Mouse (Mus musculus): ENCODE data around the gene Pfdn6. TPM values are rescaled to one million over a fixed set of nuclear protein-coding genes. Genes with fewer than 3 reads are reported as not detected.
A peak's percentile ranks its signal among the peaks of the same experiment; 100 is the strongest.

Pfdn6 gene
- polyA plus RNA-seq, 1 experiment from 2014 or later, result 190 TPM

DNA sequence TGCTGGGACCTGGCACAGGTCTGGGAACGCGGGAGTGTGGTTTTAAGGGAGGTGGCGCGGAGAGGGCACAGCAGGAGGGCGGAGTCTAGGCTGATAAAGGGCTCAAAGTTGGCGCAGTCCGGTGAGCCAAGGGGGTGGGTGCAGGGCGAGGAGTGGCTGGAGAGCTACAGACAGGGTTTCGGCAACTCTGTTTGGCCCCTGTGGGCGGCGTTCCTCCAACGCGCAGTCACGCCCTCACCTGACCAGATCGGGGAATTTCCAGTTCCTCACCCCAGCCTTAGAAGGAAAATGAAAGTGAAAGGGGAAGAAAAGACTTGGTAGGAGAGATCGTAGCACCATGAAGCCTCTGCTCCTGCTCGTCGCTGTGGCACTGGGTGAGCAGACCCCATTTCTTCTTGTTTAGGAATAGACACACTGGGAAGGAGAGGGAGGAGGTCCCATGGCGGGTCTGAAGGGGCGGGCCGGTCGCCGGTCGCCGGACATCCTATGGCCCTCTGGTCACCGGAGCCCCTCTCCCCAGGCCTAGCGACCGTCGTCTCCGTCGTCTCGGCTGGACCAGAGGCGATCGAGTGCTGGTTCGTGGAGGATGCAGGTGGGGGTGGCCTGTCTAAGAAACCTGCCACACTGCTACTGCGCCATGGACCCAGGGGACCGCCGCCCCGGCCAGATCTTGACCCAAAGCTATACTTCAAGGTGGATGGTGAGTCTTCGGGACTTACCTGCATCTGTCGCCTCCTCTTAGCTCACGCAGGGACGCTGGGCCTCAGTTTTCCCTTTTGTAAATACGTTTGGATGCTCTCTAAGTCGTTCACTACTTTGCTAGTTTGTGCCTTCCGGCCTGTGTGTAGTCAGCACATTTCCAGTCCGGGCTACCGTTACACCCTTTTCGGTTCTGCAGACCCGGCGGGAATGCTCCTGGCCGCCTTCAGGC, 20.5 kb downstream of the Pfdn6 start:
- ATAC-seq (ENCODE audit: insufficient number of reproducible peaks, insufficient read depth, low FRiP score, low TSS enrichment, low read depth), result no peak
- H3K4me3 ChIP-seq, result peak overlapping the region; percentile 68
- H3K36me3 ChIP-seq, result peaks cover 19% of the 10 kb centered on the region
- peak overlapping the region; percentile 69 for H3K27ac ChIP-seq
- H3K4me1 ChIP-seq, result peaks cover 48% of the 10 kb centered on the region
- H3K27me3 ChIP-seq, result no peaks in the 10 kb centered on the region
- peak overlapping the region; percentile 99 for H3K4me2 ChIP-seq
- H3K9me3 ChIP-seq, result no peaks in the 10 kb centered on the region
- WGBS, result under 1% methylated on average over 52 of the region's 52 CpGs
- peak overlapping the region; percentile 78 for H3K9ac ChIP-seq

GRCm38 (mm10) chr17:33918293-33919203, 21.6 kb downstream of the Pfdn6 start:
- Histone ChIP-seq H3K9ac (no peak overlapping the region), H3K27me3 (no peaks in the 10 kb centered on the region), H3K4me2 (peak overlapping the region; percentile 99), H3K4me3 (peak overlapping the region; percentile 68), H3K4me1 (peaks cover 48% of the 10 kb centered on the region), H3K9me3 (no peaks in the 10 kb centered on the region), H3K27ac (no peak overlapping the region), H3K36me3 (peaks cover 30% of the 10 kb centered on the region)
- 61% methylated on average over 37 of the region's 37 CpGs for WGBS
- ATAC-seq (ENCODE audit: insufficient number of reproducible peaks, insufficient read depth, low FRiP score, low TSS enrichment, low read depth), result no peak

DNA sequence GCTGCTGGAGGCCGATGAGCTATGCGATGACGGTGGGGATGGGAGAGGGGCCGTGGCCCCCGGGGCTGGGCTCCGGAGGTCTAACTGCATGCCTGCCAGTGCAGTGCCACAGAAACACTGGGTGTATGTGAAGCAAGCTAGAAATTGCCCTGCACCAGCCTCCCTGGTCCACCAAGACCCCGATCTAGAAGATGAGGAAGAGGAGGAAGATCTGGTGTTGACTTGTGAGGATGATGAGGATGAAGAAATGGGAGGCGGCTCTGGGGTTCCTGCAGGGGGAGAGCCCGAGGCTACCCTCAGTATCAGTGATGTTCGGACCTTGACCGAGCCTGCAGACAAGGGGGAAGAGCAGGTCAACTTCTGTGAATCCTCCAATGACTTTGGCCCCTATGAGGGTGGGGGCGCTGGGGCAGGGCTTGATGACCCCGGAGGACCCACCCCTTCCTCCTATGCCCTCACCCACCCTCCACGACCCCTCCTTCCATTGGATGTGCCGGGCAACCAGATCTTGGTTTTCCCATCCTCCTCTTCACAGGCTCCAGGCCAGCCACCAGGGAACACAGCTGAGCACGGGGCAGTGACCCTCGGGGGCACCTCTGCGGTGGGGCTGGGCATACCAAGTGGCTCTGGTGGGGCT, 22.4 kb downstream of the Pfdn6 start:
- H3K4me1 ChIP-seq, result peaks cover 48% of the 10 kb centered on the region
- no peaks in the 10 kb centered on the region for H3K9me3 ChIP-seq
- peak overlapping the region; percentile 99; the same call in 1 of the 2 replicates for H3K4me2 ChIP-seq
- 85% methylated on average over 18 of the region's 18 CpGs for WGBS
- H3K4me3 ChIP-seq, result peak overlapping the region; percentile 9; the same call in 1 of the 2 replicates
- ATAC-seq (ENCODE audit: insufficient number of reproducible peaks, insufficient read depth, low FRiP score, low TSS enrichment, low read depth), result no peak
- peaks cover 37% of the 10 kb centered on the region for H3K36me3 ChIP-seq
- H3K27me3 ChIP-seq, result no peaks in the 10 kb centered on the region
- H3K9ac ChIP-seq, result no peak overlapping the region
- H3K27ac ChIP-seq, result no peak overlapping the region

GRCm38 (mm10) chr17:33916847-33917655, 23.1 kb downstream of the Pfdn6 start:
- no peaks in the 10 kb centered on the region for H3K27me3 ChIP-seq
- H3K36me3 ChIP-seq, result peaks cover 43% of the 10 kb centered on the region
- no peaks in the 10 kb centered on the region for H3K9me3 ChIP-seq
- H3K9ac ChIP-seq, result peak overlapping the region; percentile 64
- peak overlapping the region; percentile 66 for H3K4me2 ChIP-seq
- ATAC-seq (ENCODE audit: insufficient number of reproducible peaks, insufficient read depth, low FRiP score, low TSS enrichment, low read depth), result no peak
- WGBS, result 77% methylated on average over 31 of the region's 31 CpGs
- H3K27ac ChIP-seq, result peak overlapping the region; percentile 81; the same call in 1 of the 2 replicates
- peak overlapping the region; percentile 53 for H3K4me3 ChIP-seq
- peaks cover 52% of the 10 kb centered on the region for H3K4me1 ChIP-seq

DNA sequence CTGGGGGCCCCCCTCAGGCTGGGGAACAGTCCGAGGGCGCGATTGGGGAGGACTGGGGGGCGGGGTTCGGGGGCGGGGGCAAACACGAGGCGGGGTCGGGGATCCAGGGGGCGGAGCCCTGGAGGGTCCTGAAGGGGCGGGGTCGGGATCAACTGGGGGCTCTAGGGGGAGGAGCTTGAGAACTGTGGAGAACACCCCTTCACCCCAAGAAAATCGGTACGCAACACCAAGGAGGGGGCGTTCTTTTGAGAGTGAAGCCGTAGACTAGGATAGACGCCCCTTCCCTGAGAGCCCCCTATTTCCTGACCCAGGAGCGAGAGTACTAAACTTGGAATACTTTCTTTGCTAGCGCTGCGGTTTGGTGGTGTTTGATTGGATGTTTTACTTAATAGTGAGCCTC, 23.8 kb downstream of the Pfdn6 start:
- ATAC-seq (ENCODE audit: insufficient number of reproducible peaks, insufficient read depth, low FRiP score, low TSS enrichment, low read depth), result 0 out of 2 replicates have a peak, but pooled peaks have one; percentile 6
- H3K4me1 ChIP-seq, result peaks cover 57% of the 10 kb centered on the region
- WGBS, result under 1% methylated on average over 18 of the region's 20 CpGs

DNA sequence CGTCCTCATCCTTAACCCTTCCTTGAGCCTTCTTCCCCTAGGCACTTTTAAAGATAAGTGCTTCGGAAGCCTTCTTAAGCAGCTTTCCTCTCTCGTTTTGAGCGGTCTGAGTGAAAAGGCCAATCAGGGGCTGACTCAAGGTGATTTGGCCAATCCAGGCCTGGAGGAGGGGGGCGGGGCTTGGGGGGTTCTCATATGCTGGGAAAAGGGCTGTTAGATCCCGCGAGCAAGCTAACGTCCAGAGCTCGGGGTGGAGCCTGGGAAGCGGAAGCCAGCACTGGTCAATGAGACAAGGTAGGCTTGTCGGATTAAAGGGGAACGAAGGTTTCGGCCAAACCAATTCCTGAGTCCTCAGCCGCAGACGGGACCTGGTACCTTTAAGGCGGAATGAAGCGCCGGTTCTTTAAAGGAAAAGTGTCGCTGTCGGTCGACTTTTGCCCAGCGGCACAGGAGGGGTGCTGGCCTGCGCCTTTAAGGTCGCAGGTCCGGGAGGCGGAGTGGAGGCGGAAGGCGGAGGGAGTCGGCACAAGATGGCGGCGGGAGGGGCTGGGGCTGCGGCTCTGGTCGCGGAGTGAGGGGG, 24.4 kb downstream of the Pfdn6 start, which contains the start of the genes Tapbp and Zbtb22:
Tapbp (plus strand) TSS at position 229 of the 580 bp plus-strand sequence.
Zbtb22 (plus strand) TSS at position 234 of the 580 bp plus-strand sequence.
- Histone ChIP-seq H3K9ac (peak within 1 kb of the TSS; percentile 64), H3K4me1 (peaks cover 57% of the 10 kb centered on the region), H3K36me3 (peaks cover 56% of the 10 kb centered on the region), H3K27me3 (no peaks in the 10 kb centered on the region), H3K4me2 (peak within 1 kb of the TSS; percentile 66), H3K9me3 (no peaks in the 10 kb centered on the region), H3K4me3 (peak within 1 kb of the TSS; percentile 53), H3K27ac (peak within 1 kb of the TSS; percentile 81)
- under 1% methylated on average over 34 of the region's 34 CpGs for WGBS
- ATAC-seq (ENCODE audit: insufficient number of reproducible peaks, insufficient read depth, low FRiP score, low TSS enrichment, low read depth), result peak; percentile 88

More for the DNA sequence above, 23.8 kb downstream of the Pfdn6 start:
- Histone ChIP-seq H3K4me3 (peak overlapping the region; percentile 53), H3K27ac (peak overlapping the region; percentile 81), H3K36me3 (peaks cover 50% of the 10 kb centered on the region), H3K4me2 (peak overlapping the region; percentile 66), H3K27me3 (no peaks in the 10 kb centered on the region), H3K9ac (peak overlapping the region; percentile 64), H3K9me3 (no peaks in the 10 kb centered on the region)

- no peak for ATAC-seq (ENCODE audit: insufficient number of reproducible peaks, insufficient read depth, low FRiP score, low TSS enrichment, low read depth)
- Histone ChIP-seq H3K27me3 (no peaks in the 10 kb centered on the region), H3K4me1 (peaks cover 62% of the 10 kb centered on the region), H3K9ac (peak overlapping the region; percentile 38; the same call in 1 of the 2 replicates), H3K4me2 (peak overlapping the region; percentile 66), H3K27ac (no peak overlapping the region), H3K36me3 (peaks cover 56% of the 10 kb centered on the region), H3K9me3 (no peaks in the 10 kb centered on the region), H3K4me3 (peak overlapping the region; percentile 53)
- 73% methylated on average over 13 of the region's 13 CpGs for WGBS
Observed at GRCm38 (mm10) chr17:33914969-33915391, 25.2 kb downstream of the Pfdn6 start.

GRCm38 (mm10) chr17:33913905-33914304, 26.2 kb downstream of the Pfdn6 start:
- 92% methylated on average over 8 of the region's 8 CpGs for WGBS
- Histone ChIP-seq H3K27ac (no peak overlapping the region), H3K9ac (no peak overlapping the region), H3K4me3 (no peak overlapping the region), H3K36me3 (peaks cover 56% of the 10 kb centered on the region), H3K27me3 (no peaks in the 10 kb centered on the region), H3K4me2 (no peak overlapping the region), H3K4me1 (peaks cover 54% of the 10 kb centered on the region), H3K9me3 (no peaks in the 10 kb centered on the region)
- no peak for ATAC-seq (ENCODE audit: insufficient number of reproducible peaks, insufficient read depth, low FRiP score, low TSS enrichment, low read depth)

GRCm38 (mm10) chr17:33913264-33913663, 26.9 kb downstream of the Pfdn6 start:
- Histone ChIP-seq H3K27ac (no peak overlapping the region), H3K36me3 (peaks cover 56% of the 10 kb centered on the region), H3K9ac (no peak overlapping the region), H3K4me2 (no peak overlapping the region), H3K4me3 (no peak overlapping the region), H3K4me1 (peaks cover 51% of the 10 kb centered on the region), H3K9me3 (no peaks in the 10 kb centered on the region), H3K27me3 (no peaks in the 10 kb centered on the region)
- no peak for ATAC-seq (ENCODE audit: insufficient number of reproducible peaks, insufficient read depth, low FRiP score, low TSS enrichment, low read depth)
- 90% methylated on average over 10 of the region's 10 CpGs for WGBS

- Histone ChIP-seq H3K4me3 (no peak overlapping the region), H3K4me2 (no peak overlapping the region), H3K4me1 (peaks cover 43% of the 10 kb centered on the region), H3K27me3 (no peaks in the 10 kb centered on the region), H3K36me3 (peaks cover 43% of the 10 kb centered on the region), H3K9ac (0 out of 2 replicates have a peak overlapping the region, but pooled peaks have one; percentile 27), H3K9me3 (no peaks in the 10 kb centered on the region), H3K27ac (no peak overlapping the region)
- no peak for ATAC-seq (ENCODE audit: insufficient number of reproducible peaks, insufficient read depth, low FRiP score, low TSS enrichment, low read depth)
- whole genome bisulfite sequencing, result 90% methylated on average over 28 of the region's 28 CpGs
Observed at GRCm38 (mm10) chr17:33911813-33912414, 28.2 kb downstream of the Pfdn6 start.
